Mouse (Mus musculus) cortical plate, adult 2 months (tissue): ENCODE measurements around the gene Colgalt1.

Experiments used
- CTCF ChIP-seq: fragments of 200-500 bp; IDR thresholded peaks from 2 replicates; pipeline ENCODE4 v1.5.1; 2011; ENCODE audit warnings: mild to moderate bottlenecking, control low read depth, low read length; ENCODE audit not compliant: insufficient read depth; ENCODE audit errors: extremely low read depth
- POLR2A ChIP-seq: fragments of 200-500 bp; IDR thresholded peaks from 2 replicates; pipeline ENCODE4 v1.6.1; 2011; ENCODE audit warnings: mild to moderate bottlenecking, low read length, control low read depth; ENCODE audit not compliant: insufficient read depth; ENCODE audit errors: extremely low read depth

DNA sequence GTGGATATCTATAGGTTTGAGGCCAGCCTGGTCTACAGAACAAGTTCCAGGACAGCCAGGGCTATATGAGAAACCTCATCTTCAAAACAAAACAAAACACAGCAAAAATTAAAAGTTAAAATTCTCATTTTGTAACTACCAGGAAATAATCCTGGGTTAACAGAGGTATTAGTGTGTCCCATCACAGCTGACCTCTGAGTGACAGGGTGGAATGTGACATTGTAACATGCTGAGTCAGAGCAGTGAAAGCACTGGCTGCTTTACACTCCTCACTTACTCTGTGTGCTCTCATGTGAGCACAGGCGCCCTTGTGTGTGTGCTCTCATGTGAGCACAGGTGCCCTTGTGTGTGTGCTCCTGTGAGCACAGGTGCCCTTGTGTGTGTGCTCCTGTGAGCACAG, 35.8 kb upstream of the Colgalt1 start:
- TF ChIP-seq CTCF (no peak), POLR2A (no peak)
